Mouse (Mus musculus): ENCODE measurements around the gene Ceacam2. TPM values are rescaled to one million over a fixed set of nuclear protein-coding genes. Genes with fewer than 3 reads are reported as not detected.
"Not testable (repeated sequence)": the region's sequence is repeated elsewhere in the genome, so short reads cannot be mapped to it uniquely, and the experiment has no call there.

Ceacam2 gene
- total and polyA plus RNA-seq, 3 experiments = 0.10 to 3.3 (median 2.6) TPM

GRCm38 (mm10) chr7:25509925-25510324 lies 29.7 kb downstream of the Ceacam2 start:
- no peak for TF ChIP-seq EP300 (IDR thresholded peaks at IDR 0.05; ENCODE audit: insufficient read depth, low read depth, low read length)
- TF ChIP-seq CTCF (IDR thresholded peaks at IDR 0.05) = no peak
- no peak for TF ChIP-seq POLR2A (IDR thresholded peaks at IDR 0.05; ENCODE audit: insufficient read depth, low read depth, low read length)
- 25% methylated on average over 3 of the region's 3 CpGs for WGBS
- no peaks in the 10 kb centered on the region for H3K27me3 ChIP-seq (ENCODE audit: control insufficient read depth, insufficient read depth, low read length)
- no peak for DNase-seq
- H3K79me2 ChIP-seq (replicated peaks; ENCODE audit: control insufficient read depth, insufficient read depth, low read length) = no peaks in the 10 kb centered on the region
- H3K9ac ChIP-seq (ENCODE audit: low read depth, low read length) = no peak overlapping the region
- H3K4me3 ChIP-seq = no peak overlapping the region
- H3K4me1 ChIP-seq (ENCODE audit: control insufficient read depth, insufficient read depth, low read length) = no peaks in the 10 kb centered on the region
- no peaks in the 10 kb centered on the region for H3K36me3 ChIP-seq (ENCODE audit: control insufficient read depth, insufficient read depth, low read length)
- H3K27ac ChIP-seq = no peak overlapping the region
- intact Hi-C loops (cut with DNase I) = no loop called here

GRCm38 (mm10) chr7:25494649-25495048 lies 45.0 kb downstream of the Ceacam2 start:
- H3K27ac ChIP-seq = no peak overlapping the region
- WGBS = 64% methylated on average over 1 of the region's 1 CpGs
- TF ChIP-seq POLR2A (IDR thresholded peaks at IDR 0.05; ENCODE audit: insufficient read depth, low read depth, low read length) = no peak
- TF ChIP-seq CTCF (IDR thresholded peaks at IDR 0.05) = no peak
- TF ChIP-seq EP300 (IDR thresholded peaks at IDR 0.05; ENCODE audit: insufficient read depth, low read depth, low read length) = no peak

GRCm38 (mm10) chr7:25490698-25491097 lies 49.0 kb downstream of the Ceacam2 start:
- DNase-seq; H3K79me2 ChIP-seq (replicated peaks; ENCODE audit: control insufficient read depth, insufficient read depth, low read length); intact Hi-C loops (cut with DNase I); H3K36me3 ChIP-seq (ENCODE audit: control insufficient read depth, insufficient read depth, low read length); H3K9ac ChIP-seq (ENCODE audit: low read depth, low read length); H3K27ac ChIP-seq; H3K4me1 ChIP-seq (ENCODE audit: control insufficient read depth, insufficient read depth, low read length); H3K4me3 ChIP-seq; H3K27me3 ChIP-seq (ENCODE audit: control insufficient read depth, insufficient read depth, low read length): not testable (repeated sequence)
- WGBS = no CpG with 5 or more reads among the region's 1 CpGs

More at GRCm38 (mm10) chr7:25494649-25495048, 45.0 kb downstream of the Ceacam2 start:
- intact Hi-C loops (cut with DNase I) = no loop called here
- Histone ChIP-seq H3K27me3 (ENCODE audit: control insufficient read depth, insufficient read depth, low read length) (no peaks in the 10 kb centered on the region), H3K36me3 (ENCODE audit: control insufficient read depth, insufficient read depth, low read length) (no peaks in the 10 kb centered on the region), H3K79me2 (replicated peaks; ENCODE audit: control insufficient read depth, insufficient read depth, low read length) (no peaks in the 10 kb centered on the region), H3K4me1 (ENCODE audit: control insufficient read depth, insufficient read depth, low read length) (no peaks in the 10 kb centered on the region), H3K9ac (ENCODE audit: low read depth, low read length) (no peak overlapping the region), H3K4me3 (no peak overlapping the region)
- no peak for DNase-seq

- not testable (repeated sequence) for DNase-seq; H3K9ac ChIP-seq (ENCODE audit: low read depth, low read length); H3K4me1 ChIP-seq (ENCODE audit: control insufficient read depth, insufficient read depth, low read length); H3K27ac ChIP-seq; H3K27me3 ChIP-seq (ENCODE audit: control insufficient read depth, insufficient read depth, low read length); H3K36me3 ChIP-seq (ENCODE audit: control insufficient read depth, insufficient read depth, low read length); H3K4me3 ChIP-seq; H3K79me2 ChIP-seq (replicated peaks; ENCODE audit: control insufficient read depth, insufficient read depth, low read length)
- 90% methylated on average over 3 of the region's 3 CpGs for WGBS
- intact Hi-C loops (cut with DNase I) = loop anchor here (5.0 kb wide), 1 partner anchor 108 kb away; no protein-coding TSS in a partner anchor
Observed at GRCm38 (mm10) chr7:25489382-25489781, 50.3 kb downstream of the Ceacam2 start.

GRCm38 (mm10) chr7:25486186-25486585 lies 53.5 kb downstream of the Ceacam2 start:
- WGBS = 23% methylated on average over 1 of the region's 1 CpGs
- no peak overlapping the region for H3K9ac ChIP-seq (ENCODE audit: low read depth, low read length)
- no peaks in the 10 kb centered on the region for H3K4me1 ChIP-seq (ENCODE audit: control insufficient read depth, insufficient read depth, low read length)
- no peaks in the 10 kb centered on the region for H3K27me3 ChIP-seq (ENCODE audit: control insufficient read depth, insufficient read depth, low read length)
- H3K79me2 ChIP-seq (replicated peaks; ENCODE audit: control insufficient read depth, insufficient read depth, low read length) = no peaks in the 10 kb centered on the region
- peak; percentile 39 to 51 for DNase-seq
- H3K36me3 ChIP-seq (ENCODE audit: control insufficient read depth, insufficient read depth, low read length) = no peaks in the 10 kb centered on the region
- no peak overlapping the region for H3K27ac ChIP-seq
- TF ChIP-seq CTCF (IDR thresholded peaks at IDR 0.05) = peak; percentile 72
- no peak for TF ChIP-seq POLR2A (IDR thresholded peaks at IDR 0.05; ENCODE audit: insufficient read depth, low read depth, low read length)
- intact Hi-C loops (cut with DNase I) = loop anchor here (5.0 kb wide), 1 partner anchor 111 kb away; no protein-coding TSS in a partner anchor
- H3K4me3 ChIP-seq = no peak overlapping the region

- Histone ChIP-seq H3K4me1 (ENCODE audit: control insufficient read depth, insufficient read depth, low read length) (no peaks in the 10 kb centered on the region), H3K36me3 (ENCODE audit: control insufficient read depth, insufficient read depth, low read length) (no peaks in the 10 kb centered on the region), H3K27me3 (ENCODE audit: control insufficient read depth, insufficient read depth, low read length) (no peaks in the 10 kb centered on the region), H3K4me3 (no peak overlapping the region), H3K9ac (ENCODE audit: low read depth, low read length) (no peak overlapping the region), H3K79me2 (replicated peaks; ENCODE audit: control insufficient read depth, insufficient read depth, low read length) (no peaks in the 10 kb centered on the region), H3K27ac (no peak overlapping the region)
- TF ChIP-seq CTCF (IDR thresholded peaks at IDR 0.05) (no peak), EP300 (IDR thresholded peaks at IDR 0.05; ENCODE audit: insufficient read depth, low read depth, low read length) (no peak), POLR2A (IDR thresholded peaks at IDR 0.05; ENCODE audit: insufficient read depth, low read depth, low read length) (no peak)
- intact Hi-C loops (cut with DNase I) = loop anchor here (2.0 to 5.0 kb wide), 2 partner anchors 56 to 112 kb away; no protein-coding TSS in a partner anchor
- 60% methylated on average over 5 of the region's 5 CpGs for WGBS
- no peak for DNase-seq
Observed at GRCm38 (mm10) chr7:25485061-25485460, 54.6 kb downstream of the Ceacam2 start.

Measured in heart, adult 2 months (tissue).